Mouse (Mus musculus) hindbrain, postnatal 0 days (tissue): ENCODE measurements at regions not wholly inside any gene's neighbourhood (a gene's known extent, or its start where the extent isn't known, plus 50 kb on each side); places are given as distances from the start of the nearest gene placed in this dataset.

Experiments used
- ATAC-seq: fragments of 200-750 bp; cut with Nextera tagmentation; 2 replicates; pipeline ENCODE4 v1.8.0; 2017; ENCODE audit warnings: mild to moderate bottlenecking, moderate TSS enrichment, moderate library complexity
- DNase-seq: peaks from one replicate; pipeline ENCODE4 v3.0.0-alpha.2; 2015; ENCODE audit warnings: low spot score
- H3K27ac ChIP-seq: fragments of 300-500 bp; sonication (generic); 2 replicates; pipeline ENCODE4 v1.5.1; 2014; ENCODE audit warnings: mild to moderate bottlenecking
- H3K27me3 ChIP-seq: fragments of 300-500 bp; sonication (generic); 2 replicates; pipeline ENCODE4 v1.6.1; 2014; ENCODE audit warnings: low read length, mixed read lengths; ENCODE audit not compliant: insufficient read depth
- H3K36me3 ChIP-seq: fragments of 300-500 bp; sonication (generic); 2 replicates; pipeline ENCODE4 v1.6.1; 2014; ENCODE audit warnings: low read length, mixed read lengths; ENCODE audit not compliant: insufficient read depth
- H3K4me1 ChIP-seq: fragments of 300-500 bp; sonication (generic); 2 replicates; pipeline ENCODE4 v1.6.1; 2014; ENCODE audit warnings: antibody characterized with exemption, low read length, mixed read lengths; ENCODE audit not compliant: insufficient read depth
- H3K4me2 ChIP-seq: fragments of 300-500 bp; sonication (generic); 2 replicates; pipeline ENCODE4 v1.6.1; 2014; ENCODE audit warnings: low read depth, mild to moderate bottlenecking, low read length, moderate library complexity, mixed read lengths
- H3K4me3 ChIP-seq: fragments of 300-500 bp; sonication (generic); 2 replicates; pipeline ENCODE4 v1.5.1; 2014; ENCODE audit warnings: low read length
- H3K9ac ChIP-seq: fragments of 300-500 bp; sonication (generic); replicated peaks from 2 replicates; pipeline ENCODE4 v1.6.1; 2014; ENCODE audit warnings: mild to moderate bottlenecking, low read length, moderate library complexity, mixed read lengths
- H3K9me3 ChIP-seq: fragments of 300-500 bp; sonication (generic); 2 replicates; pipeline ENCODE4 v1.6.1; 2016; ENCODE audit warnings: low read length, mixed read lengths
- CTCF ChIP-seq: IDR thresholded peaks from 2 replicates; pipeline ENCODE4 v1.5.1; 2016; ENCODE audit warnings: antibody characterized with exemption, control low read depth, low read depth
- WGBS: fragments of 180-500 bp; shearing (Covaris S2); extraction: QIAGEN DNeasy Blood & Tissue Kit; methylation state at CpG from one replicate; pipeline ENCODE4 v1.1.7; 2014; 5-methylcytosine and 5-hydroxymethylcytosine counted together

GRCm38 (mm10) chr15:59783782-59784555 lies 232.4 kb downstream of the 4933412E24Rik start:
- H3K36me3 ChIP-seq: no peaks in the 10 kb centered on the region
- H3K4me3 ChIP-seq: peak overlapping the region; percentile 11; the same call in 1 of the 2 replicates
- DNase-seq (peak; percentile 39), ATAC-seq (peak; percentile 51)
- H3K4me1 ChIP-seq: peaks cover 8% of the 10 kb centered on the region; the same call in 1 of the 2 replicates
- H3K9ac ChIP-seq: no peak overlapping the region
- H3K27me3 ChIP-seq: no peaks in the 10 kb centered on the region
- peak overlapping the region; percentile 45 for H3K4me2 ChIP-seq
- H3K27ac ChIP-seq: no peak overlapping the region
- TF ChIP-seq CTCF: no peak
- 0 out of 2 replicates have a peak, but pooled peaks cover 2% of the 10 kb centered on the region for H3K9me3 ChIP-seq
- 16% methylated on average over 22 of the region's 22 CpGs for WGBS

GRCm38 (mm10) chr15:59783393-59783781 lies 233.0 kb downstream of the 4933412E24Rik start:
- H3K4me3 ChIP-seq: no peak overlapping the region; the same call in 1 of the 2 replicates

GRCm38 (mm10) chr15:59780506-59780905 lies 235.9 kb downstream of the 4933412E24Rik start:
- no peak overlapping the region for H3K9ac ChIP-seq
- H3K9me3 ChIP-seq: no peaks in the 10 kb centered on the region
- ATAC-seq: no peak
- no peak overlapping the region for H3K4me3 ChIP-seq
- no peak for TF ChIP-seq CTCF
- no peak for DNase-seq
- H3K4me1 ChIP-seq: peaks cover 13% of the 10 kb centered on the region; the same call in 1 of the 2 replicates
- H3K4me2 ChIP-seq: no peak overlapping the region
- no peaks in the 10 kb centered on the region for H3K27me3 ChIP-seq
- no peak overlapping the region for H3K27ac ChIP-seq
- no peaks in the 10 kb centered on the region for H3K36me3 ChIP-seq
- WGBS: 90% methylated on average over 1 of the region's 1 CpGs

More at GRCm38 (mm10) chr15:59783393-59783781, 233.0 kb downstream of the 4933412E24Rik start:
- ATAC-seq (peak; percentile 38; the same call in 1 of the 2 replicates), DNase-seq (peak; percentile 27)
- no peak overlapping the region for H3K9ac ChIP-seq
- H3K27me3 ChIP-seq: no peaks in the 10 kb centered on the region
- WGBS: 8% methylated on average over 5 of the region's 6 CpGs
- no peak for TF ChIP-seq CTCF
- peak overlapping the region; percentile 45 for H3K4me2 ChIP-seq
- H3K27ac ChIP-seq: no peak overlapping the region
- no peaks in the 10 kb centered on the region for H3K36me3 ChIP-seq
- H3K4me1 ChIP-seq: peaks cover 8% of the 10 kb centered on the region; the same call in 1 of the 2 replicates
- H3K9me3 ChIP-seq: 0 out of 2 replicates have a peak, but pooled peaks cover 2% of the 10 kb centered on the region

- no peak for TF ChIP-seq CTCF
- DNase-seq (peak; percentile 68), ATAC-seq (peak; percentile 63; the same call in 1 of the 2 replicates)
- Histone ChIP-seq H3K9me3 (no peaks in the 10 kb centered on the region), H3K27me3 (no peaks in the 10 kb centered on the region), H3K4me2 (no peak overlapping the region), H3K36me3 (no peaks in the 10 kb centered on the region), H3K27ac (no peak overlapping the region), H3K9ac (no peak overlapping the region), H3K4me1 (0 out of 2 replicates have a peak, but pooled peaks cover 5% of the 10 kb centered on the region), H3K4me3 (no peak overlapping the region)
- WGBS: 55% methylated on average over 13 of the region's 13 CpGs
Measured at GRCm38 (mm10) chr15:59777307-59777871, 239.0 kb downstream of the 4933412E24Rik start.

- 81% methylated on average over 3 of the region's 3 CpGs for WGBS
Measured at GRCm38 (mm10) chr15:59775781-59776180, 240.6 kb downstream of the 4933412E24Rik start.

GRCm38 (mm10) chr15:59773983-59774382 lies 242.4 kb downstream of the 4933412E24Rik start:
- H3K9me3 ChIP-seq: no peaks in the 10 kb centered on the region
- no peak overlapping the region for H3K27ac ChIP-seq
- no peak overlapping the region for H3K4me2 ChIP-seq
- H3K27me3 ChIP-seq: no peaks in the 10 kb centered on the region
- no peak overlapping the region for H3K4me3 ChIP-seq
- WGBS: 83% methylated on average over 2 of the region's 2 CpGs
- no peak overlapping the region for H3K9ac ChIP-seq
- H3K4me1 ChIP-seq: 0 out of 2 replicates have a peak, but pooled peaks cover 5% of the 10 kb centered on the region
- no peak for TF ChIP-seq CTCF
- ATAC-seq (no peak), DNase-seq (no peak)
- H3K36me3 ChIP-seq: no peaks in the 10 kb centered on the region

More at GRCm38 (mm10) chr15:59775781-59776180, 240.6 kb downstream of the 4933412E24Rik start:
- Histone ChIP-seq H3K9ac (no peak overlapping the region), H3K9me3 (no peaks in the 10 kb centered on the region), H3K27ac (no peak overlapping the region), H3K27me3 (no peaks in the 10 kb centered on the region), H3K36me3 (no peaks in the 10 kb centered on the region), H3K4me3 (no peak overlapping the region), H3K4me1 (0 out of 2 replicates have a peak, but pooled peaks cover 5% of the 10 kb centered on the region), H3K4me2 (no peak overlapping the region)
- DNase-seq (no peak), ATAC-seq (no peak)
- TF ChIP-seq CTCF: no peak
